Mouse (Mus musculus) heart, embryonic 16.5 days (tissue): ENCODE measurements around the gene Cyb561. TPM values are rescaled to one million over a fixed set of nuclear protein-coding genes. Genes with fewer than 3 reads are reported as not detected.

Experiments
- ATAC-seq: fragments of 200-750 bp; cut with Nextera tagmentation; replicated peaks from 2 replicates; pipeline ENCODE4 v1.8.0; 2017; ENCODE audit warnings: moderate number of reproducible peaks; ENCODE audit not compliant: insufficient read depth, low FRiP score; ENCODE audit errors: extremely low read depth
- H3K27ac ChIP-seq: fragments of 300-500 bp; sonication (generic); 2 replicates; pipeline ENCODE4 v1.5.1; 2014; ENCODE audit warnings: mild to moderate bottlenecking, low read length, control low read depth, moderate library complexity
- H3K27me3 ChIP-seq: fragments of 300-500 bp; sonication (generic); 2 replicates; pipeline ENCODE4 v1.6.1; 2014; ENCODE audit warnings: low read length, mixed read lengths; ENCODE audit not compliant: control insufficient read depth, insufficient read depth
- H3K36me3 ChIP-seq: fragments of 300-500 bp; sonication (generic); 2 replicates; pipeline ENCODE4 v1.6.1; 2014; ENCODE audit not compliant: control insufficient read depth, insufficient read depth
- H3K4me1 ChIP-seq: fragments of 300-500 bp; sonication (generic); 2 replicates; pipeline ENCODE4 v1.6.1; 2014; ENCODE audit warnings: low read length, mixed read lengths; ENCODE audit not compliant: control insufficient read depth, insufficient read depth
- H3K4me2 ChIP-seq: fragments of 300-500 bp; sonication (generic); 2 replicates; pipeline ENCODE4 v1.6.1; 2014; ENCODE audit warnings: low read depth, mild to moderate bottlenecking, control low read depth, low read length
- H3K4me3 ChIP-seq: fragments of 300-500 bp; sonication (generic); 2 replicates; pipeline ENCODE4 v1.5.1; 2014; ENCODE audit warnings: mild to moderate bottlenecking, control low read depth, low read length
- H3K9ac ChIP-seq: fragments of 300-500 bp; sonication (generic); 2 replicates; pipeline ENCODE4 v1.6.1; 2014; ENCODE audit warnings: low read length, control low read depth
- H3K9me3 ChIP-seq: fragments of 300-500 bp; sonication (generic); replicated peaks from 2 replicates; pipeline ENCODE4 v1.6.1; 2016; ENCODE audit warnings: low read length; ENCODE audit not compliant: control insufficient read depth
- WGBS: fragments of 180-500 bp; shearing (Covaris S2); extraction: QIAGEN DNeasy Blood & Tissue Kit; methylation state at CpG from one replicate; pipeline ENCODE4 v1.1.7; 2014; 5-methylcytosine and 5-hydroxymethylcytosine counted together
- polyA plus RNA-seq: library from polyadenylated mRNA; unstranded; fragments of >200 nt; fragmentation: Nextera tagmentation; extraction: Ambion mirVana; gene quantifications from 2 replicates; pipeline ENCODE4 v1.2.1, GENCODE M21; 2015

Cyb561 gene
- polyA plus RNA-seq, 1 experiment from 2014 or later: 8.0 TPM

- no peaks in the 10 kb centered on the region for H3K27me3 ChIP-seq
- H3K9ac ChIP-seq: no peak overlapping the region
- no peak overlapping the region for H3K27ac ChIP-seq
- H3K4me1 ChIP-seq: no peaks in the 10 kb centered on the region
- no peaks in the 10 kb centered on the region for H3K9me3 ChIP-seq
- H3K4me3 ChIP-seq: no peak overlapping the region
- peaks cover 11% of the 10 kb centered on the region for H3K36me3 ChIP-seq
- no peak for ATAC-seq
- H3K4me2 ChIP-seq: no peak overlapping the region
- 78% methylated on average over 5 of the region's 5 CpGs for WGBS
These were observed 31.9 kb downstream of the Cyb561 start for GRCm38 (mm10) chr11:105921275-105921674.

GRCm38 (mm10) chr11:105920836-105921235, 32.3 kb downstream of the Cyb561 start:
- Histone ChIP-seq H3K4me3 (no peak overlapping the region), H3K27ac (no peak overlapping the region), H3K4me2 (no peak overlapping the region), H3K36me3 (peaks cover 14% of the 10 kb centered on the region), H3K9me3 (no peaks in the 10 kb centered on the region), H3K4me1 (no peaks in the 10 kb centered on the region), H3K27me3 (no peaks in the 10 kb centered on the region), H3K9ac (no peak overlapping the region)
- 84% methylated on average over 2 of the region's 2 CpGs for WGBS
- no peak for ATAC-seq

GRCm38 (mm10) chr11:105920098-105920785, 32.9 kb downstream of the Cyb561 start:
- Histone ChIP-seq H3K36me3 (peaks cover 14% of the 10 kb centered on the region), H3K4me1 (no peaks in the 10 kb centered on the region), H3K9ac (no peak overlapping the region), H3K4me2 (no peak overlapping the region), H3K4me3 (no peak overlapping the region), H3K27ac (no peak overlapping the region), H3K27me3 (no peaks in the 10 kb centered on the region), H3K9me3 (no peaks in the 10 kb centered on the region)
- no peak for ATAC-seq
- WGBS: 76% methylated on average over 3 of the region's 3 CpGs

- no peak overlapping the region for H3K4me3 ChIP-seq
- 72% methylated on average over 5 of the region's 5 CpGs for WGBS
- no peak overlapping the region for H3K4me2 ChIP-seq
- H3K27ac ChIP-seq: no peak overlapping the region
- H3K9ac ChIP-seq: no peak overlapping the region
- no peaks in the 10 kb centered on the region for H3K9me3 ChIP-seq
- peaks cover 17% of the 10 kb centered on the region for H3K36me3 ChIP-seq
- no peaks in the 10 kb centered on the region for H3K27me3 ChIP-seq
- no peaks in the 10 kb centered on the region for H3K4me1 ChIP-seq
- no peak for ATAC-seq
These were observed 39.6 kb downstream of the Cyb561 start for GRCm38 (mm10) chr11:105913580-105913979.

- H3K4me1 ChIP-seq: no peaks in the 10 kb centered on the region
- H3K4me2 ChIP-seq: no peak overlapping the region
- H3K27me3 ChIP-seq: no peaks in the 10 kb centered on the region
- no peaks in the 10 kb centered on the region for H3K9me3 ChIP-seq
- 35% methylated on average over 4 of the region's 4 CpGs for WGBS
- ATAC-seq: peak; percentile 76
- H3K4me3 ChIP-seq: no peak overlapping the region
- no peak overlapping the region for H3K27ac ChIP-seq
- peaks cover 17% of the 10 kb centered on the region for H3K36me3 ChIP-seq
- H3K9ac ChIP-seq: no peak overlapping the region
These were observed 41.4 kb downstream of the Cyb561 start for GRCm38 (mm10) chr11:105911592-105912375.

GRCm38 (mm10) chr11:105911149-105911548, 42.0 kb downstream of the Cyb561 start:
- Histone ChIP-seq H3K4me3 (no peak overlapping the region), H3K36me3 (peaks cover 15% of the 10 kb centered on the region), H3K27ac (no peak overlapping the region), H3K4me2 (no peak overlapping the region), H3K9ac (no peak overlapping the region), H3K27me3 (no peaks in the 10 kb centered on the region), H3K9me3 (no peaks in the 10 kb centered on the region), H3K4me1 (no peaks in the 10 kb centered on the region)
- no peak for ATAC-seq

- 69% methylated on average over 2 of the region's 2 CpGs for WGBS
These were observed 43.5 kb downstream of the Cyb561 start for GRCm38 (mm10) chr11:105909617-105910016.

GRCm38 (mm10) chr11:105908926-105909325, 44.2 kb downstream of the Cyb561 start:
- peaks cover 6% of the 10 kb centered on the region for H3K36me3 ChIP-seq
- ATAC-seq: no peak
- no peaks in the 10 kb centered on the region for H3K27me3 ChIP-seq
- no peak overlapping the region for H3K9ac ChIP-seq
- H3K27ac ChIP-seq: no peak overlapping the region
- no peaks in the 10 kb centered on the region for H3K9me3 ChIP-seq
- WGBS: 80% methylated on average over 8 of the region's 8 CpGs
- H3K4me2 ChIP-seq: no peak overlapping the region
- no peak overlapping the region for H3K4me3 ChIP-seq
- peaks cover 2% of the 10 kb centered on the region; the same call in 1 of the 2 replicates for H3K4me1 ChIP-seq

More at GRCm38 (mm10) chr11:105909617-105910016, 43.5 kb downstream of the Cyb561 start:
- Histone ChIP-seq H3K9ac (no peak overlapping the region), H3K9me3 (no peaks in the 10 kb centered on the region), H3K4me2 (no peak overlapping the region), H3K36me3 (peaks cover 10% of the 10 kb centered on the region), H3K27me3 (no peaks in the 10 kb centered on the region), H3K27ac (no peak overlapping the region), H3K4me1 (peaks cover 2% of the 10 kb centered on the region; the same call in 1 of the 2 replicates), H3K4me3 (no peak overlapping the region)
- ATAC-seq: no peak

GRCm38 (mm10) chr11:105907381-105907780, 45.8 kb downstream of the Cyb561 start:
- Histone ChIP-seq H3K4me3 (no peak overlapping the region), H3K36me3 (no peaks in the 10 kb centered on the region), H3K9ac (no peak overlapping the region), H3K27ac (no peak overlapping the region), H3K4me1 (peaks cover 2% of the 10 kb centered on the region; the same call in 1 of the 2 replicates), H3K9me3 (no peaks in the 10 kb centered on the region), H3K4me2 (no peak overlapping the region), H3K27me3 (no peaks in the 10 kb centered on the region)
- no peak for ATAC-seq
- WGBS: 86% methylated on average over 1 of the region's 1 CpGs
